Mouse (Mus musculus) left cerebral cortex, postnatal 25 days (tissue): ENCODE data around the gene Bicra. TPM values are rescaled to one million over a fixed set of nuclear protein-coding genes. Genes with fewer than 3 reads are reported as not detected.

Source experiments
- DNase-seq, 2 experiments: peaks; one replicate each; pipeline ENCODE4 v3.0.0; 2022; ENCODE audit warnings: low spot score in 2 of 2, mixed read lengths in 1 of 2
- intact Hi-C: fragments of 180-260 bp; cut with DNase I; formaldehyde crosslinking; loops from one replicate; pipeline ENCODE4 v1.15.1; 2025
- total RNA-seq, 2 experiments: library from RNA; stranded (reverse); gene quantifications; 2 replicates each; pipeline ENCODE4 v1.2.3; 2021

The Bicra gene
- total RNA-seq, 2 experiments from 2014 or later: 12.6 to 14.3 TPM

- DNase-seq: no peak
- intact Hi-C loops: no loop called here
These were observed 92.7 kb downstream of the Bicra start for GRCm38 (mm10) chr7:15954978-15955443.

- DNase-seq: no peak
- intact Hi-C loops: no loop called here
These were observed 93.3 kb downstream of the Bicra start for GRCm38 (mm10) chr7:15954436-15954835.

- DNase-seq: no peak
- intact Hi-C loops: no loop called here
These were observed 94.2 kb downstream of the Bicra start for GRCm38 (mm10) chr7:15953307-15954074.

- DNase-seq: no peak
- intact Hi-C loops: no loop called here
These were observed 95.3 kb downstream of the Bicra start for GRCm38 (mm10) chr7:15952416-15952815.

GRCm38 (mm10) chr7:15950008-15950407 is 97.7 kb downstream of the Bicra start:
- intact Hi-C loops: no loop called here
- no peak for DNase-seq

- DNase-seq: no peak
- intact Hi-C loops: no loop called here
These were observed 98.4 kb downstream of the Bicra start for GRCm38 (mm10) chr7:15949216-15949790.

- intact Hi-C loops: loop anchor here (1.0 kb wide), 1 partner anchor 19 kb away; the partner anchor contains the start of gene Ehd2
- peak; percentile 56 to 71 for DNase-seq
These were observed 99.3 kb downstream of the Bicra start for GRCm38 (mm10) chr7:15948381-15948941.

GRCm38 (mm10) chr7:15947653-15948260 is 100.0 kb downstream of the Bicra start:
- intact Hi-C loops: loop anchor here (1.0 kb wide), 1 partner anchor 20 kb away; the partner anchor contains the start of gene Ehd2
- DNase-seq: no peak

GRCm38 (mm10) chr7:15945721-15946536 is 101.8 kb downstream of the Bicra start, which contains the start of gene Nop53:
Gene Nop53 (minus strand): TSS chr7:15946074.
- DNase-seq: peak; percentile 98
- intact Hi-C loops: loop anchor here (2.0 kb wide), 1 partner anchor 23 kb away; the partner anchor contains the start of gene Selenow

GRCm38 (mm10) chr7:15945211-15945610 is 102.5 kb downstream of the Bicra start:
- intact Hi-C loops: loop anchor here (2.0 kb wide), 1 partner anchor 22 kb away; the partner anchor contains the start of gene Selenow
- no peak for DNase-seq

GRCm38 (mm10) chr7:15944311-15944710 is 103.4 kb downstream of the Bicra start:
- DNase-seq: no peak
- intact Hi-C loops: loop anchor here (2.0 kb wide), 1 partner anchor 22 kb away; the partner anchor contains the start of gene Selenow

- DNase-seq: no peak
- intact Hi-C loops: no loop called here
These were observed 109.1 kb downstream of the Bicra start for GRCm38 (mm10) chr7:15938621-15939020.

GRCm38 (mm10) chr7:15937491-15937890 is 110.2 kb downstream of the Bicra start:
- DNase-seq: no peak
- intact Hi-C loops: no loop called here

GRCm38 (mm10) chr7:15933437-15934359 is 114.0 kb downstream of the Bicra start:
- peak; percentile 47 to 92 for DNase-seq
- intact Hi-C loops: no loop called here

- no peak for DNase-seq
- intact Hi-C loops: no loop called here
These were observed 116.1 kb downstream of the Bicra start for GRCm38 (mm10) chr7:15931635-15932034.

GRCm38 (mm10) chr7:15930543-15930942 is 117.2 kb downstream of the Bicra start:
- intact Hi-C loops: no loop called here
- no peak for DNase-seq

GRCm38 (mm10) chr7:15929910-15930309 is 117.8 kb downstream of the Bicra start:
- DNase-seq: no peak
- intact Hi-C loops: loop anchor here (10.0 kb wide), 1 partner anchor 995 kb away; the partner anchor contains the start of gene Calm3

GRCm38 (mm10) chr7:15922220-15922773 is 125.4 kb downstream of the Bicra start, which contains the start of gene Selenow:
Gene Selenow (minus strand): TSS chr7:15922402.
- intact Hi-C loops: loop anchor here (2.0 to 10.0 kb wide), 3 partner anchors 23 to 1145 kb away; partner anchors contain the start of gene Calm3
- DNase-seq: peak; percentile 94
